Mouse (Mus musculus): ENCODE measurements around the gene Itpk1.

The Itpk1 gene

GRCm38 (mm10) chr12:102625118-102625517, 79.6 kb downstream of the Itpk1 start:
- DNase-seq (ENCODE audit: low spot score in 2 of 2): no peak

DNA sequence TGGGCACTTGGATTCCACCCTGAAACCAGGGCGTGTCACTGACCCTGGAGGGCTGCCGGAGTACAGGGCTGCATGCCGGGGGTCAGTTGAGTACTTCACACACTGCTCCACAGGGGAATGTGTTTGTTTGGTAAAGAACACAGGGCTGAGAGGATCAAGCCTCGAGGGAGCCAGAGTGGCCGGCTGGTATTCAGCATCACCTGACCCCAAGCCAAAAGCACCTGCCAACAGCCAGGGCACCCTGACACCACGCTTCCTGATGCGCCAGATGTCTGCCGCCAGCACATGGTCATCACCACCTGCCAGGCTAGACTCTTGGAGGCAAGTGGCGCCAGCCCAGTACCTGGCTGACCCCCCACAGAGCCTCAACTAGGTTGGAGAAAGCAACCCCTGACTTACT, 80.9 kb downstream of the Itpk1 start:
- DNase-seq (ENCODE audit: low spot score in 2 of 2): no peak

DNA sequence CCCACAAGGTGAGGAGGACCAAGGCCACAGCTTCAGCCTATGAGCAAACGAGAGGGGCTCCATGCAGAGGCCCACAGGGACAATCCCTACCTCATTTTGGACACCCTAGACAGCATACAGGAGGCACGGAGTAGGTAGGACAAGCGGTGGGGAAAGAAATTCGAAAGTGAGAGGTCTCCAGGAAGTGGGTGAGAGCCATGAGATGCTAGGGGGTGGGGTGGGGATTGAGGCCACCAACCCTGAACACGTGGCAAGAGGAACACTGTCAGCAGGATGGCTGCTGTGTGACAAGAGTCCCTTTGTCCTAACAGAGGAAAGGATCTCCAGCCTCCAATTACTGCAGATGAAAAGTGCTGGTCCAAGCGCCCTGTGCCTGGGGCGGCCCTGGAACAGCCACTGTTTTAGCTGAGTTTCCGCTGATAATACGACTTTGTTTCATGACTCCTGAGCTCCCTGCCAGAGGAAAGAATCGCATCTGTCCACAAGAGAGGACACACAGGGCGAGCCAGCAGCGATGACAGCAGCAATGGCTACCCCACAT, 82.4 kb downstream of the Itpk1 start:
- no peak for DNase-seq (ENCODE audit: low spot score in 2 of 2)

- DNase-seq (ENCODE audit: low spot score in 2 of 2): no peak
These were observed 82.9 kb downstream of the Itpk1 start for GRCm38 (mm10) chr12:102621811-102622210.

DNA sequence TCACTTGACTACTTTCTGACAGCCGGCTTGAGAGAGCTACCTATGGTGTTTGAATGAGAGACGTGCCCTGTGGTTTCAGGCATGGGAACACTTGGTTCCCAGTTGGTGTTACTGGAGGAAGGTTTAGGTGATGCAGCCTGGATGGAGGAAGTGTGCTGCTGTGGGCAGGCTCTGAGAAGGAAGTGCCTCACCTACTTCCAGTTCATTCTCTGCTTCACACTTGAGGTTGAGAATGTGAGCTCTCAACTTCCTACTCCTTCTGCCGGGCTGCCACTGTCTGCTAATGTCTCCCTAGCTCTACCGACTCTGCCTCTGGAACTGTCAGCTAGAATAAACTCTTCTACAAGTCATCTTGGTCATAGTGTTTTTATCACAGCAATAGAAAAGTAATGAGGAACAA, 83.5 kb downstream of the Itpk1 start:
- no peak for DNase-seq (ENCODE audit: low spot score in 2 of 2)

DNA sequence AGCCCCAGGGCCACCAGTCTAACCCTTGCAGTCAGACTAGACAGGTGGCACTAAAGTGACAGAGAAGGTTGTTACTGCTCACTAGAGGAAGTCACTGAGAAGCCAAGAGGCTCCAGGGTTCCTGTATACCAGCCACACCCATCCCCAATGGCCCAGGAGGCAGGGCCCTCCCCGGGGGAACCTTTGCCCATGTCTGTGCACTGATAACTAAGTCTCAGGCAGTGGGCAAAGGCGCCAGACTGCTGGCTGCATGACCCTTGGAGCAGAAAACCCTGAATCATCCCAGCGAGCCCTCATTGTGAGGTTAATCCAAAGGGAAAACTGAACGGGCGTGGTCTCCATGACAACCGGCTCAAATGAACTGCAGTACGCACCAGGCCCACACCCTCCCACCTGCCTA, 84.8 kb downstream of the Itpk1 start:
- DNase-seq (ENCODE audit: low spot score in 2 of 2): no peak

DNA sequence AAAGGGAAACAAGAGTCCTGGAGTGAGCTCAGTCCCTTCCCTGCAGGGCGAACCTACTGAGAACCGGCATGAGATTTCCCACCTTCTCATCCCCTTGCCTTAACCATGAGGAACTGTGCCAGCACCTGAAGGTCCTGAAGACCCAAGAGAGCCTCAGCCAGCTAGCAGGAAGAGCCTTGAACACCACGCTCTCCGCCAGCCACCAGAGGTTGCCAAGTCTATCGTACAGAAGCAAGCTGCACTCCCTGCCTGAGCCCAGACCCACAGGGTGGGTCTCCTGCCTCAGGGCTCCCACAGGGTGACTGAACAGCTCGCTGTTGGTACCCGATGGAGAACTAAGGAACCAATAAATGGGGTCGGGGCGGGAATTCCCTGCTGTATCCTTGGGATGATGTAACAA, 86.6 kb downstream of the Itpk1 start:
- DNase-seq (ENCODE audit: low spot score in 2 of 2): no peak

GRCm38 (mm10) chr12:102616843-102617519, 87.7 kb downstream of the Itpk1 start:
- no peak for DNase-seq (ENCODE audit: low spot score in 2 of 2)

- no peak for DNase-seq (ENCODE audit: low spot score in 2 of 2)
These were observed 88.5 kb downstream of the Itpk1 start for GRCm38 (mm10) chr12:102616201-102616600.

DNA sequence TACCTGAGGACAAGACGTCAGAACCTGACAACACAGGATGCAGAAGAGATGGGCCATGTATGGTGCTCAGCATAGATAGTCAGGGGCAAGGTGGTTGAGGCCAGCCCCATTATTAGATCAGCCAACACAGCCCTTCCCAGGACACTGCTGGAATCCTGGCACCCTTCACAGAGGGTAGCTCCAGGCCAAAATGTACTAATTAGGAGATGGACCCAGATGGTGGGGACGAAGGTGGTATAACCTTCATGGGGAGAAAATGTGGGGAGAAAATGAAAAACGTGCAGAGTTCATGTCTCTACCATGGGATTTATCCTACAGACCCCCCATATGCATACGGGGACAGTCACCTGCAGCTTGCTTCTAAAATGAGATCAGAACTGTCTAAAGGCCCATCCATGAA, 91.3 kb downstream of the Itpk1 start:
- DNase-seq (ENCODE audit: low spot score in 2 of 2): no peak

DNA sequence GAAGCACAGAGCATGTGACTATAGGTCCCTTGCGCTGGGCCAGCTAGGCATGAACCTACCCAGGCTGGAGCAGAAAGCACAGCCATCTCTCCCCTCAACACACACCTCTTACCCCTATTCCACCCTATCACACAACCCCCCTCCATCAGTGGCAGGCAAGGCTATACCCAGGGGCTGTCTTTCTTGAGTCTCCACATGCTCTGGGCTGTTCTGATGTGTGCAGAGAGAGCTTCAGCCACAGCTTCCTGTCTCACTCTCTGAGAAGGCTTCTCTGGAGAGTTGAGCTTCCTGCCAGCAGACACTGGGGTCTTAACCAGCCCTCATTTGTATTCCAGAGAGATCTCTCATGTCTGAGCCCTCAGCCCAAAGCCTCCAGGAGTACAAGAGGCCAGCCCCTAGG, 92.3 kb downstream of the Itpk1 start:
- no peak for DNase-seq (ENCODE audit: low spot score in 2 of 2)

- DNase-seq (ENCODE audit: low spot score in 2 of 2): no peak
These were observed 93.8 kb downstream of the Itpk1 start for GRCm38 (mm10) chr12:102610927-102611326.

GRCm38 (mm10) chr12:102607808-102608517, 96.8 kb downstream of the Itpk1 start:
- DNase-seq (ENCODE audit: low spot score in 2 of 2): no peak

GRCm38 (mm10) chr12:102607066-102607465, 97.7 kb downstream of the Itpk1 start:
- no peak for DNase-seq (ENCODE audit: low spot score in 2 of 2)

- no peak for DNase-seq (ENCODE audit: low spot score in 2 of 2)
These were observed 99.1 kb downstream of the Itpk1 start for GRCm38 (mm10) chr12:102605607-102606006.

DNA sequence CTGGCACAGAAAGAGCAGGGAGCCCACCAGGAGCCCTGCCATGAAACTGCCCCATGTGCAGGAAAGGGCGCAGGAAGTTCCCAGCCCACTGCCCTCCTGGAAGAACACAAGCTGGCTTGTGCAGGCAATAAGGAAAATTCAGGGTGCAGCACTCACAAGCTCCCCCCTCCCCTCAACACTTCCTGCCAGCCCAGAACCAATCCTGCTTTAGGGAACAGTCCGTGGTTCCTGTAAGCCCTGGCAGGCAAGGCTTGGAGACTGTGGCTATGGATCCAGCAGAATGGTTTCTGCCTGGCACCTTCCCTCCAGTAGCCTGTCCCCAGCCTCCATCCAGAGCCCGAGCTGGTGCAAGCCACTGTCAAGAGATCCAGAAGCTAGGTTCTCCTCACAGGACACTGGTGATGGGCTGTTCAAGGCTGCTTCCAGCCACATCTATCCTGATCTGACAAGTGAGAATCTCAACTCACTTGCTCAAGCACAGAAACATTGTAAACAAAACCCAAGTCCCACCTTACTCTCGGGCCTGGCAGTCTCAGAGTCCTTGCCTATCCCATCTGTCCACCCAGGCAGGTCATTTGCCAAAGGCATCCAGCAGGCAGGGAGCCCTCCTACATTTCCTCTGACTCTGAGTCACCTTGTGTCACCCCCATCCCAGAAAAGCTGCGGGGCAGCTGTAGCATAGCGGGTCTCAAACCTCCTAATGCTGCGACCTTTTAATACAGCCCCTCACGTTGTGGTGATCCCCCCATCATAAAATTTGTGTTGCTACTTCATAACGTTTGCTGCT, 102.3 kb downstream of the Itpk1 start:
- no peak for DNase-seq (ENCODE audit: low spot score in 2 of 2)

- DNase-seq (ENCODE audit: low spot score in 2 of 2): no peak
These were observed 102.9 kb downstream of the Itpk1 start for GRCm38 (mm10) chr12:102601847-102602246.

GRCm38 (mm10) chr12:102600345-102600744, 104.4 kb downstream of the Itpk1 start:
- no peak for DNase-seq (ENCODE audit: low spot score in 2 of 2)

GRCm38 (mm10) chr12:102599801-102600200, 104.9 kb downstream of the Itpk1 start:
- no peak for DNase-seq (ENCODE audit: low spot score in 2 of 2)

DNA sequence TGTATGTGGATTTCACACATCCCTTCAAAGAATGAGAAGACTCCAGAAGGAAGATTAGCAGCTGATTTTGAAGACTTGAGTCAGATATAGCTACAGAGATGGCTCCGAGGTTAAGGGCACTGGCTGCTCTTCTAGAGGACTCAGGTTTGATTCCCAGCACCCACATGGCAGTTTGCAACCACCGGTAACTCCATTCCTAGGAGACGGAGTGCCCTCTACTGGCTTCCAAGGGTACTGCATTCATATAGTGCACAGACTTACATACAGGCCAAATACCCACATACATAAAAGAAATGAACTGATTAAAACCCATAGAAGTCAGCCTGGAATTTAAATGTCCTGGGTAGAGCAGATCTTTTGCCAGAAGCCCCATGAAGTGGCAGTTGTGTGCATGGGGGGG, 106.2 kb downstream of the Itpk1 start:
- DNase-seq (ENCODE audit: low spot score in 2 of 2): no peak

DNA sequence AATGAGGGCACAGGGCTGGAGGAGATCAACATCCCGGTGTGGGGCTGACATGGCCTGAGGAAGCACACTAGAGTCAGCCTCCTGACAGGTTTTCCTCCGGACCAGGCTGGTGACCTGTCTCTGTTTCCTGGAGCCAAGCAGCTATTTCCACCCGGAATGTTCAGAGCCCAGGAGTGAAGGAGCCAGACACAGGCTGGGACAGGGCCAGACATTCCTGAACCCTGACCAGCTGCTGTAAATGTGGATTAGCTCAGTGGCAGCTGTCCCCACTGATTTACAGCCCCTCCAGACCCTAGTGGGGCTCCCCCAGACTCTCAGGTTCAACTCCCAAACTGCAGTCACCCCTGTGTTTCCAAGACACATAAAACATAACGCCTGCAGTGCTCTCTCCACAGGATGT, 107.3 kb downstream of the Itpk1 start:
- DNase-seq (ENCODE audit: low spot score in 2 of 2): no peak

- DNase-seq (ENCODE audit: low spot score in 2 of 2): no peak
These were observed 108.3 kb downstream of the Itpk1 start for GRCm38 (mm10) chr12:102596410-102596809.

All from urinary bladder, adult 18-20 months (tissue).